Mouse (Mus musculus) gastrocnemius, postnatal 25 days (tissue): ENCODE measurements around the gene Sinhcaf. TPM values are rescaled to one million over a fixed set of nuclear protein-coding genes. Genes with fewer than 3 reads are reported as not detected.
"Not testable (repeated sequence)": the region's sequence is repeated elsewhere in the genome, so short reads cannot be mapped to it uniquely, and the experiment has no call there.

Experiments used
- DNase-seq: peaks from one replicate; pipeline ENCODE4 v3.0.0; 2022
- long read RNA-seq, 2 experiments: library from polyadenylated mRNA; stranded (forward); transcript quantifications; one replicate each; pipeline ENCODE4 v2.0.0; 2021
- total RNA-seq, 2 experiments: library from RNA; stranded (reverse); gene quantifications; 1 replicate in 1 of 2; 2 replicates in 1 of 2; pipeline ENCODE4 v1.2.3; 2021

Sinhcaf gene
- 1 to 10 TPM in 1 of 2 experiments, under 1 TPM in 1; 0.95 to 2.7 TPM for total RNA-seq
- long read RNA-seq, experiment 1, partial matches to known transcripts, result 0 of 4 reads
- long read RNA-seq, experiment 1, other reads (novel, unspliced or antisense), result 2 of 4 reads
- long read RNA-seq, experiment 2, partial matches to known transcripts, result 0 of 1 reads
- long read RNA-seq, experiment 2, other reads (novel, unspliced or antisense), result 0 of 1 reads

- peak; percentile 94 for DNase-seq
These were observed at the start of gene Sinhcaf for GRCm38 (mm10) chr6:148946409-148946742. Gene Sinhcaf (minus strand): TSS chr6:148946467.

- no peak for DNase-seq
These were observed 48.2 kb upstream of the Sinhcaf start for GRCm38 (mm10) chr6:148994327-148994999.

GRCm38 (mm10) chr6:148993117-148994077 lies 47.1 kb upstream of the Sinhcaf start:
- DNase-seq, result no peak

GRCm38 (mm10) chr6:148992373-148993116 lies 46.3 kb upstream of the Sinhcaf start:
- no peak for DNase-seq

- DNase-seq, result no peak
These were observed 45.5 kb upstream of the Sinhcaf start for GRCm38 (mm10) chr6:148991660-148992372.

- DNase-seq, result not testable (repeated sequence)
These were observed 43.7 kb upstream of the Sinhcaf start for GRCm38 (mm10) chr6:148989792-148990491.

- DNase-seq, result no peak
These were observed 39.7 kb upstream of the Sinhcaf start for GRCm38 (mm10) chr6:148986003-148986402.

- no peak for DNase-seq
These were observed 34.2 kb upstream of the Sinhcaf start for GRCm38 (mm10) chr6:148980495-148980894.

GRCm38 (mm10) chr6:148975096-148975495 lies 28.8 kb upstream of the Sinhcaf start:
- no peak for DNase-seq

GRCm38 (mm10) chr6:148972891-148973290 lies 26.6 kb upstream of the Sinhcaf start:
- no peak for DNase-seq

- no peak for DNase-seq
These were observed 26.0 kb upstream of the Sinhcaf start for GRCm38 (mm10) chr6:148972059-148972848.

- no peak for DNase-seq
These were observed 25.2 kb upstream of the Sinhcaf start for GRCm38 (mm10) chr6:148971385-148971940.

- DNase-seq, result no peak
These were observed 15.0 kb upstream of the Sinhcaf start for GRCm38 (mm10) chr6:148961285-148961684.

GRCm38 (mm10) chr6:148959540-148960238 lies 13.4 kb upstream of the Sinhcaf start:
- no peak for DNase-seq

GRCm38 (mm10) chr6:148958712-148959111 lies 12.4 kb upstream of the Sinhcaf start:
- no peak for DNase-seq

- DNase-seq, result no peak
These were observed 10.8 kb upstream of the Sinhcaf start for GRCm38 (mm10) chr6:148957046-148957445.

- DNase-seq, result no peak
These were observed 9.6 kb upstream of the Sinhcaf start for GRCm38 (mm10) chr6:148955641-148956420.

GRCm38 (mm10) chr6:148946881-148947405 lies 676 bp upstream of the Sinhcaf start:
- DNase-seq, result no peak
